ENCODE assay signal across 8 mouse cellular contexts in genomic region chr7:13010005-13010908, GRCm38 (mm10). TPM values are rescaled to one million over a fixed set of nuclear protein-coding genes. Genes with fewer than 3 reads are reported as not detected.
DNase-seq lines count a peak whose midpoint lies in the region; ATAC-seq and TF ChIP-seq lines count a peak whose summit lies in the region.

Zbtb45 (minus strand) TSS chr7:13010034.

- 15% methylated on average over 26 of the region's 26 CpGs for whole genome bisulfite sequencing in heart, embryonic 11.5 days (ENCODE audit: insufficient replicate concordance)
- WGBS in heart, embryonic 14.5 days: 17% methylated on average over 26 of the region's 26 CpGs
- 18% methylated on average over 26 of the region's 26 CpGs for WGBS in limb, embryonic 11.5 days
- WGBS in small intestine, adult 2 months: 12% methylated on average over 26 of the region's 26 CpGs

- H3K36me3 ChIP-seq in heart, embryonic 11.5 days (ENCODE audit: control insufficient read depth, insufficient read depth, low read length): no peaks in the 10 kb centered on the region
- H3K36me3 ChIP-seq in C2C12 (ENCODE audit: control insufficient read depth, insufficient read depth): peaks cover 14% of the 10 kb centered on the region
- peaks cover 28% of the 10 kb centered on the region for H3K36me3 ChIP-seq in heart, embryonic 14.5 days (ENCODE audit: control insufficient read depth, insufficient read depth, low read length)
- H3K36me3 ChIP-seq in limb, embryonic 11.5 days (ENCODE audit: control insufficient read depth, insufficient read depth, low read length): peaks cover 5% of the 10 kb centered on the region; the same call in 1 of the 2 replicates
- H3K36me3 ChIP-seq in small intestine, adult 2 months (ENCODE audit: control insufficient read depth, insufficient read depth, low read length): peaks cover 20% of the 10 kb centered on the region

- no peak for TF ChIP-seq CTCF in C2C12 (IDR thresholded peaks at IDR 0.05; ENCODE audit: control insufficient read depth, insufficient read depth, insufficient read length)
- TF ChIP-seq CTCF in bone marrow macrophage, adult 2 months (IDR thresholded peaks at IDR 0.05; ENCODE audit: low read depth, low read length): no peak
- no peak for TF ChIP-seq CTCF in small intestine, adult 2 months (IDR thresholded peaks at IDR 0.05; ENCODE audit: extremely low read depth, insufficient read length, insufficient replicate concordance, low read depth, low read length)

- peak within 1 kb of the TSS; percentile 91 for H3K9ac ChIP-seq in heart, embryonic 11.5 days (ENCODE audit: low read depth, low read length)
- peak within 1 kb of the TSS; percentile 91 for H3K9ac ChIP-seq in heart, embryonic 14.5 days (ENCODE audit: low read length)
- peak within 1 kb of the TSS; percentile 81 for H3K9ac ChIP-seq in limb, embryonic 11.5 days (ENCODE audit: low read length)

- DNase-seq in heart, postnatal 14 days: no peak
- DNase-seq in limb, embryonic 11.5 days (ENCODE audit: low spot score): peak; percentile 42
- DNase-seq in thymus, adult 18-20 months: no peak

- peaks cover 6% of the 10 kb centered on the region for H3K79me3 ChIP-seq in C2C12 (ENCODE audit: low read depth)

- H3K4me2 ChIP-seq in heart, embryonic 11.5 days: peak within 1 kb of the TSS; percentile 93
- peak within 1 kb of the TSS; percentile 94 for H3K4me2 ChIP-seq in heart, embryonic 14.5 days (ENCODE audit: low read length)
- H3K4me2 ChIP-seq in limb, embryonic 11.5 days (ENCODE audit: low read depth, severe bottlenecking): peak within 1 kb of the TSS; percentile 69

- H3K4me3 ChIP-seq in heart, embryonic 11.5 days (ENCODE audit: low read depth, low read length): peak within 1 kb of the TSS; percentile 70
- peak within 1 kb of the TSS; percentile 64 for H3K4me3 ChIP-seq in C2C12 (ENCODE audit: insufficient read depth, poor library complexity, severe bottlenecking)
- peak within 1 kb of the TSS; percentile 94 for H3K4me3 ChIP-seq in bone marrow macrophage, adult 2 months (ENCODE audit: insufficient read depth, low read length)
- peak within 1 kb of the TSS; percentile 76 to 84 for H3K4me3 ChIP-seq in heart, embryonic 14.5 days (ENCODE audit: control insufficient read depth in 1 of 2, insufficient read depth in 1 of 2, low read depth in 1 of 2, low read length in 2 of 2)
- peak within 1 kb of the TSS; percentile 61 for H3K4me3 ChIP-seq in limb, embryonic 11.5 days (ENCODE audit: low read depth, low read length)
- peak within 1 kb of the TSS; percentile 94 for H3K4me3 ChIP-seq in small intestine, adult 2 months (ENCODE audit: low read depth, low read length)

- H3K9me3 ChIP-seq in heart, embryonic 11.5 days (replicated peaks; ENCODE audit: control insufficient read depth, low read length): no peaks in the 10 kb centered on the region
- no peaks in the 10 kb centered on the region for H3K9me3 ChIP-seq in heart, embryonic 14.5 days (ENCODE audit: control insufficient read depth, low read length)
- H3K9me3 ChIP-seq in limb, embryonic 11.5 days (ENCODE audit: control insufficient read depth, low read length): no peaks in the 10 kb centered on the region

- intact Hi-C loops in heart, postnatal 14 days (cut with DNase I): no loop called here

- H3K4me1 ChIP-seq in heart, embryonic 11.5 days (ENCODE audit: control insufficient read depth, insufficient read depth, low read length): peaks cover 13% of the 10 kb centered on the region; the same call in 1 of the 2 replicates
- H3K4me1 ChIP-seq in bone marrow macrophage, adult 2 months (ENCODE audit: control insufficient read depth, insufficient read depth, low read length): peaks cover 11% of the 10 kb centered on the region
- peaks cover 6 to 13% of the 10 kb centered on the region in 2 experiments for H3K4me1 ChIP-seq in heart, embryonic 14.5 days (ENCODE audit: control insufficient read depth in 2 of 2, insufficient read depth in 2 of 2, low read length in 2 of 2)
- H3K4me1 ChIP-seq in limb, embryonic 11.5 days (ENCODE audit: control insufficient read depth, insufficient read depth, low read length): peaks cover 9% of the 10 kb centered on the region; the same call in 1 of the 2 replicates
- peaks cover 13% of the 10 kb centered on the region; the same call in 1 of the 2 replicates for H3K4me1 ChIP-seq in small intestine, adult 2 months (ENCODE audit: control insufficient read depth, insufficient read depth, insufficient read length, low read length)

- H3K27me3 ChIP-seq in heart, embryonic 11.5 days (ENCODE audit: control insufficient read depth, insufficient read depth, low read length): peaks cover 14% of the 10 kb centered on the region
- no peaks in the 10 kb centered on the region for H3K27me3 ChIP-seq in C2C12 (ENCODE audit: control insufficient read depth, insufficient read depth, insufficient read length)
- peaks cover 6% of the 10 kb centered on the region; the same call in 1 of the 2 replicates for H3K27me3 ChIP-seq in heart, embryonic 14.5 days (ENCODE audit: control insufficient read depth, insufficient read depth, low read length)
- H3K27me3 ChIP-seq in limb, embryonic 11.5 days (ENCODE audit: control insufficient read depth, insufficient read depth, low read length): peaks cover 6% of the 10 kb centered on the region
- H3K27me3 ChIP-seq in small intestine, adult 2 months (ENCODE audit: control insufficient read depth, insufficient read depth, low read length): no peaks in the 10 kb centered on the region

- no peak for TF ChIP-seq POLR2A in bone marrow macrophage, adult 2 months (IDR thresholded peaks at IDR 0.05; ENCODE audit: borderline replicate concordance, low read depth, low read length)
- no peak for TF ChIP-seq POLR2A in small intestine, adult 2 months (IDR thresholded peaks at IDR 0.05; ENCODE audit: low read depth, low read length)

- ATAC-seq in heart, embryonic 11.5 days (replicated peaks; ENCODE audit: insufficient number of reproducible peaks, low FRiP score, low TSS enrichment): no peak; the same call in 1 of the 2 replicates
- peak; percentile 80; the same call in 1 of the 2 replicates for ATAC-seq in heart, embryonic 14.5 days (ENCODE audit: insufficient number of reproducible peaks, insufficient read depth, low FRiP score, low read depth)
- no peak; the same call in 1 of the 2 replicates for ATAC-seq in limb, embryonic 11.5 days (ENCODE audit: insufficient number of reproducible peaks, low FRiP score, low TSS enrichment, low read depth)

- peaks cover 14% of the 10 kb centered on the region for H3K79me2 ChIP-seq in C2C12 (ENCODE audit: control insufficient read depth, insufficient read depth)

- H3ac ChIP-seq in C2C12 (ENCODE audit: control insufficient read depth, insufficient read length, low read depth): peak within 1 kb of the TSS; percentile 72

- peak within 1 kb of the TSS; percentile 94 for H3K27ac ChIP-seq in heart, embryonic 11.5 days (ENCODE audit: low read depth, low read length)
- H3K27ac ChIP-seq in bone marrow macrophage, adult 2 months (ENCODE audit: insufficient read depth, low read depth, low read length): peak within 1 kb of the TSS; percentile 88
- peak within 1 kb of the TSS; percentile 94 to 95 for H3K27ac ChIP-seq in heart, embryonic 14.5 days (replicated peaks in 1 of 2; ENCODE audit: control insufficient read depth in 1 of 2, insufficient read depth in 1 of 2, low read depth in 2 of 2, low read length in 2 of 2)
- peak within 1 kb of the TSS; percentile 95 for H3K27ac ChIP-seq in limb, embryonic 11.5 days (replicated peaks; ENCODE audit: low read depth, low read length)
- peak within 1 kb of the TSS; percentile 93 for H3K27ac ChIP-seq in small intestine, adult 2 months (ENCODE audit: insufficient read depth, low read depth, low read length)

TF ChIP-seq in C2C12, 6 proteins besides CTCF, POLR2A, EP300 and RAD21:
- TF ChIP-seq MYOG (IDR thresholded peaks at IDR 0.05; ENCODE audit: control insufficient read depth, extremely low read depth, insufficient read length) (no peak), MYOD1 (IDR thresholded peaks at IDR 0.05; ENCODE audit: control insufficient read depth, insufficient read length, low read depth) (no peak), USF1 (IDR thresholded peaks at IDR 0.05; ENCODE audit: low read depth) (no peak), MAX (IDR thresholded peaks at IDR 0.05) (no peak), CEBPB (IDR thresholded peaks at IDR 0.05; ENCODE audit: low read depth) (no peak), FOSL1 (IDR thresholded peaks at IDR 0.05; ENCODE audit: insufficient read depth, low read length, poor library complexity, severe bottlenecking) (no peak)

RNA-seq across cellular contexts. Expression of gene Zbtb45, which starts in this region (rescaled TPM):
- 13.6 and 16.0 TPM in 2 replicates for polyA plus RNA-seq in heart, embryonic 11.5 days (2014; fragmentation: Nextera tagmentation; extraction: Ambion mirVana)
- total RNA-seq in heart, postnatal 14 days (2021): 1 to 10 TPM; 8.4 to 9.2 TPM
- 19.4 TPM for polyA plus RNA-seq in C2C12 (2012; fragmentation: generic; extraction: Trizol)
- 15.6 and 17.3 TPM in 2 replicates for polyA plus RNA-seq in bone marrow macrophage, adult 2 months (2012; ENCODE audit: insufficient read depth, insufficient read length, missing spikeins)
- 12.8 and 17.2 TPM in 2 replicates for polyA plus RNA-seq in heart, embryonic 14.5 days (2014; fragmentation: Nextera tagmentation; extraction: Ambion mirVana)
- polyA plus RNA-seq in limb, embryonic 11.5 days (2014; fragmentation: Nextera tagmentation; extraction: Ambion mirVana): 30.6 and 31.5 TPM in 2 replicates
- 22.1 and 46.2 TPM in 2 replicates for polyA plus RNA-seq in small intestine, adult 2 months (2012; rRNA removed)
